Mouse (Mus musculus) liver, embryonic 14.5 days (tissue): ENCODE results near the gene Nup153. TPM values are rescaled to one million over a fixed set of nuclear protein-coding genes. Genes with fewer than 3 reads are reported as not detected.

Experiments used
- ATAC-seq: fragments of 200-750 bp; cut with Nextera tagmentation; 2 replicates; pipeline ENCODE4 v1.8.0; 2017; ENCODE audit warnings: moderate number of reproducible peaks, mild to moderate bottlenecking, moderate library complexity; ENCODE audit not compliant: insufficient read depth
- DNase-seq, 3 experiments: peaks; one replicate each; pipeline ENCODE4 v3.0.0-alpha.2; 2012 to 2013; ENCODE audit warnings: low read depth in 3 of 3, low spot score in 3 of 3
- H3K27ac ChIP-seq: fragments of 300-500 bp; sonication (generic); 2 replicates; pipeline ENCODE4 v1.5.1; 2014; ENCODE audit warnings: moderate library complexity, mild to moderate bottlenecking, control low read depth, inconsistent platforms
- H3K27me3 ChIP-seq: fragments of 300-500 bp; sonication (generic); 2 replicates; pipeline ENCODE4 v1.6.1; 2014; ENCODE audit warnings: mild to moderate bottlenecking, low read length, moderate library complexity; ENCODE audit not compliant: control insufficient read depth, insufficient read depth
- H3K36me3 ChIP-seq: fragments of 300-500 bp; sonication (generic); replicated peaks from 2 replicates; pipeline ENCODE4 v1.6.1; 2014; ENCODE audit warnings: low read depth; ENCODE audit not compliant: control insufficient read depth, insufficient read depth
- H3K4me1 ChIP-seq, 2 experiments: fragments of 200-500 bp in 1 of 2; fragments of 300-500 bp in 1 of 2; sonication (generic) in 1 of 2; replicated peaks; 2 replicates each; pipeline ENCODE4 v1.6.1; 2012 to 2014; ENCODE audit warnings: antibody characterized with exemption in 1 of 2, inconsistent platforms in 1 of 2, low read length in 1 of 2; ENCODE audit not compliant: control insufficient read depth in 2 of 2, insufficient read depth in 2 of 2
- H3K4me2 ChIP-seq: fragments of 300-500 bp; sonication (generic); 2 replicates; pipeline ENCODE4 v1.6.1; 2014; ENCODE audit warnings: low read depth, mild to moderate bottlenecking, control low read depth, moderate library complexity
- H3K4me3 ChIP-seq, 2 experiments: fragments of 200-500 bp in 1 of 2; fragments of 300-500 bp in 1 of 2; sonication (generic) in 1 of 2; 2 replicates each; pipeline ENCODE4 v1.5.1; 2012 to 2014; ENCODE audit warnings: low read depth in 2 of 2, low read length in 2 of 2, mild to moderate bottlenecking in 2 of 2, control low read depth in 1 of 2, inconsistent platforms in 1 of 2, moderate library complexity in 1 of 2; ENCODE audit not compliant: insufficient read depth in 1 of 2
- H3K9ac ChIP-seq: fragments of 300-500 bp; sonication (generic); replicated peaks from 2 replicates; pipeline ENCODE4 v1.6.1; 2014; ENCODE audit warnings: mild to moderate bottlenecking, control low read depth, moderate library complexity
- H3K9me3 ChIP-seq: fragments of 300-500 bp; sonication (generic); 2 replicates; pipeline ENCODE4 v1.6.1; 2016; ENCODE audit warnings: low read length, mixed read lengths; ENCODE audit not compliant: control insufficient read depth
- CTCF ChIP-seq: IDR thresholded peaks from 2 replicates; pipeline ENCODE4 v1.5.1; 2016; ENCODE audit warnings: antibody characterized with exemption, low read depth, control low read depth
- EP300 ChIP-seq: IDR thresholded peaks from 2 replicates; pipeline ENCODE4 v1.6.1; 2016; ENCODE audit warnings: antibody characterized with exemption, low read depth
- WGBS: fragments of 180-500 bp; shearing (Covaris S2); extraction: QIAGEN DNeasy Blood & Tissue Kit; methylation state at CpG from one replicate; pipeline ENCODE4 v1.1.7; 2014; ENCODE audit not compliant: insufficient replicate concordance; 5-methylcytosine and 5-hydroxymethylcytosine counted together
- polyA plus RNA-seq, 2 experiments: library from polyadenylated mRNA; depleted of rRNA in 1 of 2; stranded (reverse) in 1 of 2; unstranded in 1 of 2; fragments of >200 nt; fragmentation: Nextera tagmentation in 1 of 2; extraction: Ambion mirVana in 1 of 2; gene quantifications; 2 replicates each; pipeline versions ENCODE4 v1.2.1 to v1.2.3; 2012 to 2014

Nup153 gene
- polyA plus RNA-seq, 2 experiments, result 21.6 to 37.9 TPM

DNA sequence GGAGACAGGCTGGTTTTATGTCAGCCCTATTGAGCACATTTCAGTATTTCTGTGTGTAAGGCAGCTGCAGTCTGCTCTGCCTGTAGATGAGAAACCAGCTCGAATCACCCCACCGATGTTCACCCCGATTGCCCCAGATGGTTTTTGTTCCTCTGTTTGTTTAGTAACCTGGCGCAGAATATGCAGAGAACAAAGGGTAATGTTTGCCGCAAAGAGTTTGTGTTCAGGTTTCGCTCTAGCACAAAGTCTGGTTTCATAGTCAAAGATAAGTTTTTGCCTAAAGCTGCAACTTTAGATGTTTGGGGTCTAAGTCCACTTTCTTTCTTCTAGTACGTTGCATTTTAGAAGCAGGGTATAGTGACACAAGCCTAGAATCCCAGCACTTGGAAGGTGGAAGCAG is 75.1 kb downstream of the Nup153 start:
- Histone ChIP-seq H3K27ac (no peak overlapping the region), H3K36me3 (no peaks in the 10 kb centered on the region), H3K27me3 (no peaks in the 10 kb centered on the region), H3K9ac (no peak overlapping the region), H3K4me3 (no peak overlapping the region), H3K4me2 (no peak overlapping the region), H3K9me3 (no peaks in the 10 kb centered on the region), H3K4me1 (no peaks in the 10 kb centered on the region)
- WGBS, result 73% methylated on average over 7 of the region's 7 CpGs
- ATAC-seq, result no peak
- no peak for DNase-seq
- TF ChIP-seq CTCF (no peak), EP300 (no peak)

- no peak for TF ChIP-seq CTCF
- no peak for TF ChIP-seq EP300
- Histone ChIP-seq H3K27me3 (no peaks in the 10 kb centered on the region), H3K9me3 (no peaks in the 10 kb centered on the region), H3K4me2 (no peak overlapping the region), H3K27ac (no peak overlapping the region), H3K36me3 (no peaks in the 10 kb centered on the region), H3K4me1 (no peaks in the 10 kb centered on the region), H3K4me3 (no peak overlapping the region), H3K9ac (no peak overlapping the region)
- DNase-seq, result no peak
- 36% methylated on average over 7 of the region's 7 CpGs for WGBS
- ATAC-seq, result no peak
These were observed 75.9 kb downstream of the Nup153 start for GRCm38 (mm10) chr13:46651853-46652252.

- no peak overlapping the region for H3K27ac ChIP-seq
- no peaks in the 10 kb centered on the region for H3K4me1 ChIP-seq
- H3K36me3 ChIP-seq, result no peaks in the 10 kb centered on the region
- DNase-seq (no peak), ATAC-seq (no peak)
- H3K4me3 ChIP-seq, result no peak overlapping the region
- H3K9ac ChIP-seq, result no peak overlapping the region
- TF ChIP-seq CTCF, result no peak
- TF ChIP-seq EP300, result no peak
- peaks cover 4% of the 10 kb centered on the region for H3K9me3 ChIP-seq
- WGBS, result 77% methylated on average over 6 of the region's 6 CpGs
- H3K27me3 ChIP-seq, result no peaks in the 10 kb centered on the region
- no peak overlapping the region for H3K4me2 ChIP-seq
These were observed 82.3 kb downstream of the Nup153 start for GRCm38 (mm10) chr13:46645476-46645875.

DNA sequence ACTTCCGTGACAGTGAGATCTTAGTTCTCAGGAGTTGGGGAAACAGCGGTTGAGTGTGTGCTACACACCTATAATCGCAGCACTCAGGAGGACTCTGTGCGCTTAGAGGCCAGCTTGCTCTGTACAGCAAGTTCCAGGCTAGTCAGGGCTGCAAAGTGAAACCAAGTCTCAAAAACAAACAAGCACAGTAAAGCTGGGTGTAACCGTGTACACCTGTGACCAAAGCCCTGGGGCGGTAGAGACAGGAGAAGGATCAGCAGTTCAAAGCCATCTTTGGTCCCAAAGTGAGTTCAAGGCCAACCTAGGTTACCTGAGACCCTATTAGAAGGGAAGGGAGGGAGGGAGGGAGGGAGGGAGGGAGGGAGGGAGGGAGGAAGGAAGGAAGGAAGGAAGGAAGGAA is 83.6 kb downstream of the Nup153 start:
- H3K9me3 ChIP-seq, result peaks cover 4% of the 10 kb centered on the region
- DNase-seq (no peak), ATAC-seq (no peak)
- 71% methylated on average over 6 of the region's 6 CpGs for WGBS
- no peaks in the 10 kb centered on the region for H3K4me1 ChIP-seq
- no peak overlapping the region for H3K27ac ChIP-seq
- H3K27me3 ChIP-seq, result no peaks in the 10 kb centered on the region
- no peak overlapping the region for H3K4me3 ChIP-seq
- no peak overlapping the region for H3K4me2 ChIP-seq
- TF ChIP-seq EP300 (no peak), CTCF (no peak)
- H3K9ac ChIP-seq, result no peak overlapping the region
- H3K36me3 ChIP-seq, result no peaks in the 10 kb centered on the region

GRCm38 (mm10) chr13:46642318-46642717 is 85.4 kb downstream of the Nup153 start:
- no peak overlapping the region for H3K9ac ChIP-seq
- H3K4me2 ChIP-seq, result no peak overlapping the region
- H3K9me3 ChIP-seq, result peaks cover 4% of the 10 kb centered on the region
- H3K36me3 ChIP-seq, result no peaks in the 10 kb centered on the region
- H3K27me3 ChIP-seq, result no peaks in the 10 kb centered on the region
- ATAC-seq (no peak), DNase-seq (no peak)
- H3K4me1 ChIP-seq, result no peaks in the 10 kb centered on the region
- H3K4me3 ChIP-seq, result no peak overlapping the region
- WGBS, result 63% methylated on average over 4 of the region's 4 CpGs
- TF ChIP-seq EP300 (no peak), CTCF (peak; percentile 73)
- no peak overlapping the region for H3K27ac ChIP-seq
